Mouse (Mus musculus) cerebellum, adult 2 months (tissue): ENCODE data around the gene Pla2g5.

Experiments used
- CTCF ChIP-seq: fragments of 200-500 bp; IDR thresholded peaks from 2 replicates; pipeline ENCODE4 v1.5.1; 2011; ENCODE audit warnings: low read depth, mild to moderate bottlenecking, control low read depth, low read length, moderate library complexity, borderline replicate concordance; ENCODE audit not compliant: insufficient read depth
- POLR2A ChIP-seq: fragments of 200-500 bp; IDR thresholded peaks from 2 replicates; pipeline ENCODE4 v1.6.1; 2011; ENCODE audit warnings: low read length, control low read depth, borderline replicate concordance; ENCODE audit not compliant: insufficient read depth

- no peak for TF ChIP-seq POLR2A
- no peak for TF ChIP-seq CTCF
Observed at GRCm38 (mm10) chr4:138806920-138807541, 56.3 kb downstream of the Pla2g5 start.
